Mouse (Mus musculus): ENCODE results near the gene Fhod1.

- TF ChIP-seq CTCF (IDR thresholded peaks at IDR 0.05; ENCODE audit: borderline replicate concordance, extremely low read depth, insufficient read depth, insufficient read length) (no peak), POLR2A (IDR thresholded peaks at IDR 0.05; ENCODE audit: borderline replicate concordance, extremely low read depth, insufficient read depth, insufficient read length, poor library complexity, severe bottlenecking) (no peak)
Observed at GRCm38 (mm10) chr8:105354549-105354948, 6.8 kb upstream of the Fhod1 start.
